Mouse (Mus musculus): ENCODE data around the gene Phc2.

GRCm38 (mm10) chr4:128654505-128655381, at the start of gene Phc2:
- TF ChIP-seq CTCF (IDR thresholded peaks at IDR 0.05; ENCODE audit: control insufficient read depth, insufficient read depth, insufficient read length) (no peak), FOSL1 (IDR thresholded peaks at IDR 0.05; ENCODE audit: insufficient read depth, low read length, poor library complexity, severe bottlenecking) (no peak), MAX (IDR thresholded peaks at IDR 0.05) (no peak), MYOG (IDR thresholded peaks at IDR 0.05; ENCODE audit: control insufficient read depth, extremely low read depth, insufficient read length) (no peak)

All from C2C12 (cell line).